Mouse (Mus musculus) small intestine, adult 2 months (tissue): Measurements from ENCODE around the gene Rnaset2a. TPM values are rescaled to one million over a fixed set of nuclear protein-coding genes. Genes with fewer than 3 reads are reported as not detected.
"Not testable (repeated sequence)": the region's sequence is repeated elsewhere in the genome, so short reads cannot be mapped to it uniquely, and the experiment has no call there.

Experiments used
- H3K27ac ChIP-seq: fragments of 200-500 bp; 2 replicates; pipeline ENCODE4 v1.5.1; 2012; ENCODE audit warnings: low read depth, low read length, control low read depth, inconsistent platforms; ENCODE audit not compliant: insufficient read depth
- H3K27me3 ChIP-seq: fragments of 200-500 bp; 2 replicates; pipeline ENCODE4 v1.6.1; 2012; ENCODE audit warnings: mild to moderate bottlenecking, moderate library complexity, low read length, inconsistent platforms; ENCODE audit not compliant: control insufficient read depth, insufficient read depth
- H3K36me3 ChIP-seq: fragments of 200-500 bp; 2 replicates; pipeline ENCODE4 v1.6.1; 2012; ENCODE audit warnings: mild to moderate bottlenecking, low read length, control low read depth, inconsistent platforms; ENCODE audit not compliant: control insufficient read depth, insufficient read depth
- H3K4me1 ChIP-seq: fragments of 200-500 bp; 2 replicates; pipeline ENCODE4 v1.6.1; 2012; ENCODE audit warnings: low read length, inconsistent platforms, mixed read lengths; ENCODE audit not compliant: control insufficient read depth, insufficient read depth, insufficient read length
- H3K4me3 ChIP-seq: fragments of 200-500 bp; 2 replicates; pipeline ENCODE4 v1.5.1; 2012; ENCODE audit warnings: low read depth, mild to moderate bottlenecking, control low read depth, inconsistent platforms, low read length, moderate library complexity
- WGBS: fragments of 180-500 bp; shearing (Covaris S2); methylation state at CpG from one replicate; pipeline ENCODE4 v1.1.7; 2018; 5-methylcytosine and 5-hydroxymethylcytosine counted together
- polyA plus RNA-seq: library from polyadenylated mRNA; depleted of rRNA; stranded (reverse); fragments of >200 nt; gene quantifications from 2 replicates; pipeline ENCODE4 v1.2.3, GENCODE M21; 2012

Gene Rnaset2a
- polyA plus RNA-seq, 1 experiment, result 48.6 TPM

DNA sequence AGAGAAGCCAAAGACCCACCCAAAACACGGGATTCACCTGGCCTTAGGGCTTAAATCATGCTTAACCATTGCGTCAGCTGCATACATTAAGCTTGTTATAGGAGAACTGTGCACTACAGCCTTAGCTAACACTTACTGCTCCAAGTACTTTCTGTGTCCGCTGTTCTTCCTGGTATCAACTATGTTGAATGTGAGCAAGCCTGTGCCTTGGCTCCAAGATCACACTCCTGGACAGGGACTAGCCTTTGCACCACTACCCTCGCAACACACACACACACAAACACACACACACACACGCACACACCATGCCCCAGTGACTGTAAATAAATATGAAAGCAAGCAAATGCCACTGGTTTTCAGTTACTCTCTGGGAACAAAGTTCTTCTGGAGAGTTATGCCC is 966 bp downstream of the Rnaset2a start:
- H3K27ac ChIP-seq, result peak overlapping the region; percentile 39; the same call in 1 of the 2 replicates
- not testable (repeated sequence) for H3K36me3 ChIP-seq, H3K27me3 ChIP-seq, H3K4me1 ChIP-seq
- WGBS, result 7% methylated on average over 5 of the region's 5 CpGs
- peak overlapping the region; percentile 82 for H3K4me3 ChIP-seq

DNA sequence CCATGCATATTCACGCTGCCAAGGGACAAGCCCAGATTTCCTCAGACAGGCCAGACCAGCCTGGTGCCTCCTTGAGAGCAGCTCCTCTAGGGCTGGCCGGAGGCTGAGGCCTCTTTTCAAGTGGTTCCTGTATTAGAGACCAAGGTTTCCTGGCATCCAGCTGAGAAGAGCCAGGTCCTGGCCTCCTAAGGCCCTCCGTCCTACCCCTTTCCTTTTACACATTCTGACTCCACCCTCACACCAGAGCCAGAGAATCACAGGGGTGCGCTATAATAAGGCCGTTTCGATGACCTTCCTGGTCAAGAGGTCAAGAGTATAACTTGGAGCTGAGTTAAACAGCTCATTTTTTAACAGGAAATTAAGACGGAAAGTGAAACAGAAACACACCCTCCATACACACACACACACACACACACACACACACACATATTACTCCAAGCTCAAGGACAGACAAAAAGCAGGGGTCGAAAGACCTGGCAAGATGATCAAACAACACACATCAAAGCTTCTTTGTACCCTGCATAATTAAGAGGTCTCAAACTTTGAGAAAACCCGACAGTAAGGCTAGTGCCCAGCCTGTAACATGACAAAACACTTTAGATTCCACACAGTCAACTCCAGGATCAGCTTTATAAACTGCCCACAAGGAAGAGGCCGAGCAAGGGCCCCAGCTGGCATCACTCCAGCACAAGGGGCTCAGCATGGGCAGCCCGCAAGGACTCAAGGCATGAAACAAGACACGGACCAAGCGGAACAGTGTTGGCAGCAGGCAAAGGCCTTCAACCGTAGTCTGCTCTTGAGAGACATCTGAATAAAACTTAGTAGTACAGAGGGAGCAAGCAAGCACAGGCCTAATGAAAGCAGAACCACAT is 3.9 kb downstream of the Rnaset2a start:
- not testable (repeated sequence) for H3K27ac ChIP-seq, H3K4me1 ChIP-seq, H3K36me3 ChIP-seq, H3K4me3 ChIP-seq, H3K27me3 ChIP-seq
- WGBS, result 24% methylated on average over 13 of the region's 14 CpGs

DNA sequence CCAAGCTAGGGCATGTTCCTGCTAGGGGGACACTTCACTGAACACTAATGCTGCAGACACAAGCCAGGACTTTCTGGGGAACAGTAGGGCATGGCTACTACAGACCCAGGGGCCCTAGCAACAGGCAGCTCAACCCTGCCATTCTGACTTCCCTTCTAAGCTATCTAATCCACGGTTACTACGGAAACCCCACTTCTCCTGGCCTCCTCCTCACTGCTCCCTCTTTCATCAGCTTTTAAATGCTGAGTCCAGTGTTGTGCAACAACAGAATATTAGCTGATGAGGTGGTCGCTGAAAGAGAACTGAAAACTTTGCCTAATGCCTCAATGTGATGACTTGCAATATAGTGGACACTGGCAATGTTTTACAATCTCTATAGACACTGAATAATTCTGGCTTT is 7.7 kb downstream of the Rnaset2a start:
- H3K36me3 ChIP-seq, result not testable (repeated sequence)
- WGBS, result 88% methylated on average over 3 of the region's 3 CpGs

DNA sequence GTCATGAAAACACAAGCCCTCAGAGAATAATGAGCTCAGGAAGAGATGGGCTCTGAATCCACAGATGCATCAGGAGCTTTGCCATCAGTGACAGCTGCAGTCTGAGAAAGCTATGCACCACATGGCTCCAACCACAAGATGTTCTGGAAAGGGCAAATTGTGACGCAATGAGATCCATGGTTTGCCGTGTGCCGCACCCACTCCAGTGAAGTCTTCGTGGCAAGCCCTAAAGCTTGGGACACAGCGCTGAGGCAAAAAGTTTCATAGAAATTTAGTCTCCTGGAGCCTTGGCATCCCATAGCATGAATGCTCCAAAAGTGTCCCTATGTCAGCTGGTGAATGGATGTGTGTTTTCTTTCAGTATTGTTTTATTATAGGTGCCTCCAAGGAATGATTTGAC is 9.8 kb downstream of the Rnaset2a start:
- H3K27ac ChIP-seq, H3K4me3 ChIP-seq, H3K36me3 ChIP-seq, H3K27me3 ChIP-seq, H3K4me1 ChIP-seq: not testable (repeated sequence)
- 91% methylated on average over 5 of the region's 5 CpGs for WGBS

More for the DNA sequence above, 7.7 kb downstream of the Rnaset2a start:
- not testable (repeated sequence) for H3K27ac ChIP-seq, H3K27me3 ChIP-seq, H3K4me1 ChIP-seq, H3K4me3 ChIP-seq

DNA sequence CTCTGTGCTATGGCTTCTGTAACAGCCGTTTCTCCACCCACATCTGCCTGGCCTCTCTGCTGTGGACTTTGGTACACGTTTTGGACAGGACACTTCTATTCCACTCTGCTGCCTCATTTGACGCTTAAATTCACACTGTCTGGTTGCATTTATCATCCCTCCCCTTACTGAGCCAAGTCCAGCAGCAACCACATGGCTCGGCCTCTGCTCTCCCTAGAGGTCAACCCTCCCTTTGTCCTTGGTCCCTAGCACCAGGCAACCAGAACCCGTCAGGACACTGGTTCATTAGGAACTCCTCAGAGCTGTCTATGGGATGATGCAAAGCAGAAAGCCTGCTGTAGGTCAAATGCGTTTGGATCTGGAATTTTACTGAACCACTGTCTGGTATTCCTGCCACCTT is 17.0 kb downstream of the Rnaset2a start:
- H3K27me3 ChIP-seq, H3K4me3 ChIP-seq, H3K36me3 ChIP-seq, H3K27ac ChIP-seq, H3K4me1 ChIP-seq: not testable (repeated sequence)
- no CpG with 5 or more reads among the region's 6 CpGs for WGBS

DNA sequence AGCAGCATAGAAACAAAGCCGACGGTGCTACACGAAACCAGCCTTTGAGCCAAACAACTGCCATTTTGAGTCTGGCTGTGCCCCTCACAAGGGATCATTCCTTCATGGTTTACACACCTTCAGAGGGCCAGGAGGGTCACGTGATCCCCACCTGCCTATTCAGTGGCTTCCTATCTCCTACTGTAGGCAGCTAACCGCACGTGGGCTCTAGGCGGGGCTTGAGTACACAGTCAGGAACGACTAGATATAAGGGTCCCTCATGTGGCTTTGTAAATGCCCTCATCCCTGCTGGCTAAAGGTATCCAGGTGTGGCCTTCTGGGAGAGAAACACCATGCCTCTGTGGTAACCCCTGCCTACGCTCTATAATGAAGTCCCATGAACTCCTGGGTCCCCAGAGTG is 18.3 kb downstream of the Rnaset2a start:
- H3K27me3 ChIP-seq, H3K27ac ChIP-seq, H3K36me3 ChIP-seq, H3K4me3 ChIP-seq, H3K4me1 ChIP-seq: not testable (repeated sequence)
- WGBS, result 63% methylated on average over 9 of the region's 9 CpGs

DNA sequence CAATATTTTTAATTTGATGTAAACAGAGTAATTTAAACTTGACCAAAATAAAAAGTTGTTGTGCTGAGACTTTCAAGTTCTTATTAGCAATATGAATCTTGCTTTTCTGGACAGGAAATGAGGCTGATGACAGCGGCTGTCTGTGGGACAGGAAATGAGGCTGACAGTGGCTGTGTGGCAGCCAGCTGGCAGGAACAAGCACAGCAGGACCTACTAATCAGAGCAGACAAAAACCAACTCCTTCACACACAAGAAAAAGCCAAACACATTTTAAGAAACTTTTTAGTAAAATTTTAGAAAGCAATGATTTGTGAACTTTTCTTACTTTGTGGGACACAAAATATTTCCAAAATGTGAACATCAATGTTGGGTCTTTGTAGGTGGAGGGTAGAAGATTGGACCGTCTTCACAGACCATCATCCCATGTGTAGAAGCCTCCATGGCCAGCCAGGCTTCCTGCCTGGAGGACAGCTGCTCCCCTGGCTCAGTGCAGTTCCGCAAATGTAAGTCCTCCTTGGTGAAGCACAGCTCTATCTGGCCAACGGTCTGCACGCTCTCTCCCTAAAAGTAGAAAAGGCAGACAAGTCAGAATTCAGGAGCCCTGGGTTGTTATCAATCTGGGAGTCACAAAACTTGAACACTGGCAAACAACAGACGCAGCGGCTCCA is 19.4 kb downstream of the Rnaset2a start:
- not testable (repeated sequence) for H3K27ac ChIP-seq, H3K4me3 ChIP-seq, H3K27me3 ChIP-seq, H3K4me1 ChIP-seq, H3K36me3 ChIP-seq
- WGBS, result 83% methylated on average over 1 of the region's 7 CpGs

DNA sequence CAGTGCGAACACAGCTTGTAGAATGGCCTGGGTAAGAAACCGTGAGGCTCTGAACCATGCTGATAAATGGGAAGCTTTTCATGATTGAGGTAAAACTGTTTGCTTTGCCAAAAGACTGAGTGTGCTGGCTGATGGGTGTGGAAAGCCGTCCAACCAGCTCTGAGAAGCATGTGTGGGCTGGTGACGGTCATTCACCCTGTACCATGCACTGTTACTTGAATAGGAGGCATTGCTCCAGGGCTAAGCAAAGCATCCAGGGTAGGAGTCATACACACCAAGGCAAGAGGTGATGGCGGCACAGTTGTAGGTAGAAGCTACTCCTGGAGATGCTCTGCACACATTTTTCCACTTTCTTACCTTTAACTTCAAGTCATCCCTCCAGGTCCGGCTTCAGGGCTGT is 23.3 kb downstream of the Rnaset2a start:
- not testable (repeated sequence) for H3K4me3 ChIP-seq, H3K27me3 ChIP-seq, H3K4me1 ChIP-seq, H3K27ac ChIP-seq, H3K36me3 ChIP-seq
- 92% methylated on average over 3 of the region's 6 CpGs for WGBS

DNA sequence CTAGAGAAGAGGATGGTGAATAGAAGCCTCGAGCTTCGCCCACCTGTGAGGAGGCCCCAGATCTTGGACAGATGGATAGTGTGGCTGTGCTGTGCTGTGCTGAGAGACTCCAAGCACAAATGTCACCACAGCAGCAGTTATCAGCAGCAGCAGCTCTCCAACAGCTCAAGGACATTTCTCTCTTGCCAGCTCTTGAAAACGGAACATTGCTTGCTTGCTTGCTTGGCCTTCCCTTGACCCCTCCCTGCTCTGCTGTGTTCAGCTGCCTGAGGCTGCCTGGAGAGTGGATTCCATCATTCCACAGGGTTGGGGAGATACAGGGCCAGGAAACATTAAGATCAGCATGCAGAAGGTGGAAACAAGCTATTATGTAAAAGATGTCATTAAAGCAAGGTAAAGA is 24.9 kb downstream of the Rnaset2a start:
- not testable (repeated sequence) for H3K36me3 ChIP-seq, H3K27ac ChIP-seq, H3K27me3 ChIP-seq, H3K4me3 ChIP-seq, H3K4me1 ChIP-seq
- no CpG with 5 or more reads among the region's 3 CpGs for WGBS

DNA sequence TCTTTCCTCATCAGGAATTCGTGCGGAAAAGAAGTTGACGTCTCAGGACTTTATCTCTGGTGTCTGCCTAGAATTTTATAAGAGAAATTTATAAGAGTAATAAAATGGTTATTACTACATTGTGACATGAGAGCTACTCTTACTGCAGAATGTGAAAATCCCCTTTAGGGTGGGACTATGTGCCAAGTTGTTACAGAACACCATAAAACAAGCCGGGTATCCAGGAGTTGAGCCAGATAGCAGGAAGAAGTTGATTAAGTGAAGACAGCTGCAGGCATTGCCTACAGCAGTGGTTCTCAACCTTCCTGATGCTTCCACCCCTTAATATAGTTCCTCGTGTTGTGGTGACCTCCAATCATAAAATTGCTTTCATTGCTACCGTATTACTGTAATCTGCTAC is 31.0 kb downstream of the Rnaset2a start:
- not testable (repeated sequence) for H3K27ac ChIP-seq, H3K4me1 ChIP-seq, H3K4me3 ChIP-seq, H3K27me3 ChIP-seq, H3K36me3 ChIP-seq
- WGBS, result no CpG with 5 or more reads among the region's 6 CpGs

DNA sequence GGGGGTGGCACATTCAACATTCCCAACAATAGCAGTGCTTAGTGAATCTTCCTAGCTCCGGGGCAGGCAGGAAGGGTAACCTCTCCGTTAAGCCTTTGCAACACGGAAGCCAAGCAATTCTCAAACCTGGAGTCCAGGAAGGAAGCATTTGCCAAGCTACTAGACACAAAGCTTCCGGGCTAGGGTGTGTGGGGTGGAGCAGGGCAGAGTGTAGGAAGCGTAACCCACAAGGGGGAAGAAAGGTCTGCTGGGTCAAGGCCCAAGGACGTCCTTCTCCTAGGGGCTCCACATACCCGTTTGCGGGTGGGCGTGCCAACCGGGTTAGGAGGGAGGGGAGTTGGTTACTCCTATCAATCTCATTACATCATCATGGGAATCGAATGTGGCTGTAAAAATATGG is 31.5 kb downstream of the Rnaset2a start:
- not testable (repeated sequence) for H3K27me3 ChIP-seq, H3K4me1 ChIP-seq, H3K36me3 ChIP-seq, H3K27ac ChIP-seq, H3K4me3 ChIP-seq
- WGBS, result 22% methylated on average over 7 of the region's 11 CpGs
